Mouse (Mus musculus): ENCODE results near the gene Ctnnb1.

The Ctnnb1 gene

GRCm38 (mm10) chr9:121000641-121001320 lies 71.8 kb downstream of the Ctnnb1 start:
- peak in 1 of 2 experiments; percentile 21 for DNase-seq (ENCODE audit: low spot score in 2 of 2)

- no peak for DNase-seq (ENCODE audit: low spot score in 2 of 2)
Observed at GRCm38 (mm10) chr9:121001681-121002540, 72.9 kb downstream of the Ctnnb1 start.

GRCm38 (mm10) chr9:121005961-121006360 lies 76.9 kb downstream of the Ctnnb1 start:
- no peak for DNase-seq (ENCODE audit: low spot score in 2 of 2)
